In genomic region chr12:73361201-73361600, GRCm38 (mm10) we compare ENCODE assay signal across 21 mouse cellular contexts.
DNase-seq lines count a peak whose midpoint lies in the region; ATAC-seq and TF ChIP-seq lines count a peak whose summit lies in the region.
"Had no signal": no experiment of that assay in that cellular context is flagged by ENCODE, and none has a peak within 500 bp of the region (broad histone marks: within the 10 kb centered on the region; RNA-seq: fewer than 3 reads in every experiment).

No protein-coding gene starts in this region.

- H3K9ac ChIP-seq in forebrain, embryonic 11.5 days (ENCODE audit: low read length), result no peak overlapping the region
- H3K9ac ChIP-seq in forebrain, postnatal 0 days, result no peak overlapping the region
- H3K9ac ChIP-seq in heart, embryonic 11.5 days (ENCODE audit: low read depth, low read length), result no peak overlapping the region
- H3K9ac ChIP-seq in midbrain, embryonic 11.5 days (ENCODE audit: low read length), result no peak overlapping the region
- no peak overlapping the region for H3K9ac ChIP-seq in midbrain, embryonic 14.5 days (replicated peaks; ENCODE audit: low read length)

- no peak for TF ChIP-seq CTCF in forebrain, postnatal 0 days (IDR thresholded peaks at IDR 0.05; ENCODE audit: low read depth)

- H3K9me3 ChIP-seq in forebrain, embryonic 11.5 days (ENCODE audit: control insufficient read depth, low read length), result no peaks in the 10 kb centered on the region
- H3K9me3 ChIP-seq in forebrain, postnatal 0 days (ENCODE audit: low read length), result no peaks in the 10 kb centered on the region
- H3K9me3 ChIP-seq in heart, embryonic 10.5 days, result no peaks in the 10 kb centered on the region
- no peaks in the 10 kb centered on the region for H3K9me3 ChIP-seq in heart, embryonic 11.5 days (replicated peaks; ENCODE audit: control insufficient read depth, low read length)
- no peaks in the 10 kb centered on the region for H3K9me3 ChIP-seq in midbrain, embryonic 11.5 days (ENCODE audit: control insufficient read depth, low read length)
- H3K9me3 ChIP-seq in midbrain, embryonic 14.5 days (ENCODE audit: control insufficient read depth, low read length), result no peaks in the 10 kb centered on the region
- H3K9me3 ChIP-seq: G1E had no signal

- no peaks in the 10 kb centered on the region for H3K27me3 ChIP-seq in forebrain, embryonic 11.5 days (ENCODE audit: control insufficient read depth, insufficient read depth, low read length)
- H3K27me3 ChIP-seq in forebrain, postnatal 0 days (ENCODE audit: insufficient read depth, low read length), result no peaks in the 10 kb centered on the region
- H3K27me3 ChIP-seq in heart, embryonic 10.5 days (ENCODE audit: insufficient read depth, poor library complexity, severe bottlenecking), result no peaks in the 10 kb centered on the region
- no peaks in the 10 kb centered on the region for H3K27me3 ChIP-seq in heart, embryonic 11.5 days (ENCODE audit: control insufficient read depth, insufficient read depth, low read length)
- H3K27me3 ChIP-seq in midbrain, embryonic 11.5 days (ENCODE audit: control insufficient read depth, insufficient read depth, low read length), result no peaks in the 10 kb centered on the region
- no peaks in the 10 kb centered on the region for H3K27me3 ChIP-seq in midbrain, embryonic 14.5 days (ENCODE audit: control insufficient read depth, insufficient read depth, low read length)
- H3K27me3 ChIP-seq: CH12.LX, Patski had no signal

- 89% methylated on average over 11 of the region's 11 CpGs for WGBS in forebrain, embryonic 11.5 days
- 80% methylated on average over 11 of the region's 11 CpGs for WGBS in forebrain, postnatal 0 days
- WGBS in heart, embryonic 10.5 days, result 82% methylated on average over 11 of the region's 11 CpGs
- WGBS in heart, embryonic 11.5 days (ENCODE audit: insufficient replicate concordance), result 77% methylated on average over 11 of the region's 11 CpGs
- WGBS in midbrain, embryonic 11.5 days, result 85% methylated on average over 11 of the region's 11 CpGs
- whole genome bisulfite sequencing in midbrain, embryonic 14.5 days, result 69% methylated on average over 11 of the region's 11 CpGs

- H3K4me3 ChIP-seq in forebrain, embryonic 11.5 days (ENCODE audit: low read depth, low read length), result no peak overlapping the region
- H3K4me3 ChIP-seq in forebrain, postnatal 0 days (ENCODE audit: low read depth, low read length), result no peak overlapping the region
- H3K4me3 ChIP-seq in heart, embryonic 10.5 days, result no peak overlapping the region
- H3K4me3 ChIP-seq in heart, embryonic 11.5 days (ENCODE audit: low read depth, low read length), result no peak overlapping the region
- H3K4me3 ChIP-seq in midbrain, embryonic 11.5 days (ENCODE audit: low read depth, low read length), result no peak overlapping the region
- no peak overlapping the region for H3K4me3 ChIP-seq in midbrain, embryonic 14.5 days (replicated peaks; ENCODE audit: low read depth, low read length)

- H3K4me1 ChIP-seq in forebrain, embryonic 11.5 days (replicated peaks; ENCODE audit: control insufficient read depth, insufficient read depth, low read length), result no peaks in the 10 kb centered on the region
- no peaks in the 10 kb centered on the region for H3K4me1 ChIP-seq in forebrain, postnatal 0 days (ENCODE audit: insufficient read depth)
- H3K4me1 ChIP-seq in heart, embryonic 10.5 days, result peaks cover 7% of the 10 kb centered on the region; the same call in 1 of the 2 replicates
- no peaks in the 10 kb centered on the region for H3K4me1 ChIP-seq in heart, embryonic 11.5 days (ENCODE audit: control insufficient read depth, insufficient read depth, low read length)
- no peaks in the 10 kb centered on the region for H3K4me1 ChIP-seq in midbrain, embryonic 11.5 days (ENCODE audit: control insufficient read depth, insufficient read depth, low read length)
- no peaks in the 10 kb centered on the region for H3K4me1 ChIP-seq in midbrain, embryonic 14.5 days (ENCODE audit: control insufficient read depth, insufficient read depth, low read length)

- no peak for ATAC-seq in forebrain, embryonic 11.5 days (replicated peaks; ENCODE audit: low FRiP score)
- ATAC-seq in forebrain, postnatal 0 days, result no peak
- ATAC-seq in heart, embryonic 11.5 days (replicated peaks; ENCODE audit: insufficient number of reproducible peaks, low FRiP score, low TSS enrichment), result no peak
- no peak for ATAC-seq in midbrain, embryonic 11.5 days (ENCODE audit: low FRiP score)
- no peak for ATAC-seq in midbrain, embryonic 14.5 days (ENCODE audit: low FRiP score, low TSS enrichment)
- ATAC-seq: activated CD4-positive, CD25-positive, alpha-beta regulatory T cell, adult 4 months; CD4-positive, CD25-positive, alpha-beta regulatory T cell, adult 4 months; Patski had no signal

- H3K36me3 ChIP-seq in forebrain, embryonic 11.5 days (ENCODE audit: control insufficient read depth, insufficient read depth, low read length), result no peaks in the 10 kb centered on the region; the same call in 1 of the 2 replicates
- H3K36me3 ChIP-seq in forebrain, postnatal 0 days (ENCODE audit: insufficient read depth), result no peaks in the 10 kb centered on the region
- no peaks in the 10 kb centered on the region for H3K36me3 ChIP-seq in heart, embryonic 10.5 days
- no peaks in the 10 kb centered on the region for H3K36me3 ChIP-seq in heart, embryonic 11.5 days (ENCODE audit: control insufficient read depth, insufficient read depth, low read length)
- no peaks in the 10 kb centered on the region for H3K36me3 ChIP-seq in midbrain, embryonic 11.5 days (ENCODE audit: control insufficient read depth, insufficient read depth, low read length)
- H3K36me3 ChIP-seq in midbrain, embryonic 14.5 days (ENCODE audit: control insufficient read depth, insufficient read depth, low read length), result no peaks in the 10 kb centered on the region

- no peak overlapping the region for H3K4me2 ChIP-seq in forebrain, embryonic 11.5 days (ENCODE audit: low read depth, low read length, severe bottlenecking)
- H3K4me2 ChIP-seq in forebrain, postnatal 0 days (ENCODE audit: low read depth), result no peak overlapping the region
- no peak overlapping the region for H3K4me2 ChIP-seq in heart, embryonic 11.5 days
- no peak overlapping the region for H3K4me2 ChIP-seq in midbrain, embryonic 11.5 days
- H3K4me2 ChIP-seq in midbrain, embryonic 14.5 days (ENCODE audit: low read length), result no peak overlapping the region

- peak; percentile 8 for DNase-seq in forebrain, embryonic 11.5 days (ENCODE audit: low spot score)
- DNase-seq in forebrain, postnatal 0 days, result no peak
- DNase-seq in heart, embryonic 10.5 days (ENCODE audit: low spot score), result peak; percentile 51
- peak; percentile 75 for DNase-seq in midbrain, embryonic 11.5 days (ENCODE audit: low spot score, missing footprints)
- no peak for DNase-seq in midbrain, embryonic 14.5 days
- DNase-seq: adrenal gland, adult 2 months; adrenal gland, adult 8-10 months; adrenal gland, postnatal 10 days; adrenal gland, postnatal 14 days; adrenal gland, postnatal 25 days; adrenal gland, postnatal 36 days; B cell, adult 2 months; cerebellum, adult 11 months; cerebellum, adult 11-12 months; cerebellum, adult 18-20 months had no signal

- H3K27ac ChIP-seq in forebrain, embryonic 11.5 days (ENCODE audit: low read depth, low read length), result no peak overlapping the region
- no peak overlapping the region for H3K27ac ChIP-seq in forebrain, postnatal 0 days (ENCODE audit: low read depth, low read length)
- no peak overlapping the region for H3K27ac ChIP-seq in heart, embryonic 10.5 days
- no peak overlapping the region for H3K27ac ChIP-seq in heart, embryonic 11.5 days (ENCODE audit: low read depth, low read length)
- H3K27ac ChIP-seq in midbrain, embryonic 11.5 days (ENCODE audit: low read depth, low read length), result no peak overlapping the region
- H3K27ac ChIP-seq in midbrain, embryonic 14.5 days (replicated peaks; ENCODE audit: low read depth, low read length), result no peak overlapping the region

Comparison
In these comparisons a context has a peak if more than half of its experiments do, and no peak if none do; other contexts are left out.
1. DNase-seq: peak in forebrain, embryonic 11.5 days (single experiment), heart, embryonic 10.5 days (single experiment) and midbrain, embryonic 11.5 days (single experiment); none in forebrain, postnatal 0 days (single experiment) and midbrain, embryonic 14.5 days (single experiment).